Mouse (Mus musculus) testis, adult 2 months (tissue): ENCODE results near the gene 4931422A03Rik.

Source experiments
- CTCF ChIP-seq: fragments of 200-500 bp; IDR thresholded peaks from 2 replicates; pipeline ENCODE4 v1.5.1; 2012; ENCODE audit warnings: low read depth, mild to moderate bottlenecking, inconsistent platforms, low read length, moderate library complexity; ENCODE audit not compliant: control insufficient read depth, insufficient read depth, insufficient replicate concordance
- POLR2A ChIP-seq: fragments of 200-500 bp; IDR thresholded peaks from 2 replicates; pipeline ENCODE4 v1.6.1; 2012; ENCODE audit warnings: low read depth, mild to moderate bottlenecking, inconsistent platforms, low read length, moderate library complexity; ENCODE audit not compliant: control insufficient read depth

DNA sequence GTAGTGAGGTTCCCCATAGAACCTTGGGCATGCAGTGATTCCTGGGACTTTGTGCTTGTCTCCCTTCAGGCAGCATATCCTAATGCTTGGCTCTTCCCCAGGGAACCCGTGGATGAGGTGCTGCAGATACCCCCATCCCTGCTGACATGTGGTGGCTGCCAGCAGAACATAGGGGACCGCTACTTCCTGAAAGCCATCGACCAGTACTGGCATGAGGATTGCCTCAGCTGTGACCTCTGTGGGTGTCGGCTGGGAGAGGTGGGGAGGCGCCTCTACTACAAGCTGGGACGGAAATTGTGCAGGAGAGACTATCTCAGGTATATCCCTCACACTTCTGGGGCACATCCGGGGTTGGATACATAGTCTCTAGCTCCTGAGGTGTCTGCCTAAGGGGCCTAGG lies 52.3 kb downstream of the 4931422A03Rik start:
- TF ChIP-seq POLR2A (no peak), CTCF (no peak)
